Comparison of ENCODE assay signal across 9 mouse cellular contexts in genomic region chr6:77222849-77223638, GRCm38 (mm10). TPM values are rescaled to one million over a fixed set of nuclear protein-coding genes. Genes with fewer than 3 reads are reported as not detected.
DNase-seq lines count a peak whose midpoint lies in the region; ATAC-seq and TF ChIP-seq lines count a peak whose summit lies in the region.
"Had no signal": no experiment of that assay in that cellular context is flagged by ENCODE, and none has a peak within 500 bp of the region (broad histone marks: within the 10 kb centered on the region; RNA-seq: fewer than 3 reads in every experiment).

No protein-coding gene starts in this region.

- no peaks in the 10 kb centered on the region for H3K9me3 ChIP-seq in intestine, postnatal 0 days (ENCODE audit: control insufficient read depth)

- H3K27ac ChIP-seq in intestine, postnatal 0 days (ENCODE audit: low read depth, low read length), result no peak overlapping the region

- H3K4me2 ChIP-seq in intestine, postnatal 0 days (replicated peaks; ENCODE audit: low read depth), result no peak overlapping the region

- no peak overlapping the region for H3K4me3 ChIP-seq in intestine, postnatal 0 days (ENCODE audit: low read depth, low read length)

- no peak for ATAC-seq in intestine, postnatal 0 days

- no peaks in the 10 kb centered on the region for H3K36me3 ChIP-seq in intestine, postnatal 0 days (ENCODE audit: control insufficient read depth, insufficient read depth)

- H3K9ac ChIP-seq in intestine, postnatal 0 days (ENCODE audit: low read depth, low read length), result no peak overlapping the region

- no peaks in the 10 kb centered on the region for H3K4me1 ChIP-seq in intestine, postnatal 0 days (replicated peaks; ENCODE audit: control insufficient read depth, insufficient read depth, low read length)

- 79% methylated on average over 16 of the region's 16 CpGs for WGBS in intestine, postnatal 0 days

- intact Hi-C loops in left cerebral cortex, postnatal 14 days (cut with DNase I), result no loop called here

- no peaks in the 10 kb centered on the region for H3K27me3 ChIP-seq in intestine, postnatal 0 days (replicated peaks; ENCODE audit: control insufficient read depth, insufficient read depth, low read length)

- peak; percentile 50 for DNase-seq in retina, postnatal 1 day
- no peak for DNase-seq in retina, embryonic 14.5 days (ENCODE audit: low spot score)
- DNase-seq in frontal cortex, postnatal 14 days (ENCODE audit: low spot score in 2 of 2), result peak; percentile 52 to 55
- peak; percentile 64 to 79 for DNase-seq in left cerebral cortex, postnatal 14 days (ENCODE audit: low spot score in 2 of 2)
- peak; percentile 4 for DNase-seq in skeletal muscle tissue, adult 2 months (ENCODE audit: low read depth, low spot score)
- DNase-seq in heart, adult 11 months, result no peak
- DNase-seq in ovary, postnatal 14 days (ENCODE audit: low spot score), result no peak

- TF ChIP-seq CTCF in intestine, postnatal 0 days (IDR thresholded peaks at IDR 0.05; ENCODE audit: low read depth), result no peak

RNA-seq across cellular contexts. Expression of gene Lrrtm1, which starts 19.4 kb away (rescaled TPM):
- total RNA-seq in left cerebral cortex, postnatal 14 days (2021), result 10 to 100 TPM; 90.0 to 91.8 TPM
- 1.4 and 1.6 TPM in 2 replicates for polyA plus RNA-seq in intestine, postnatal 0 days (2015; fragmentation: Nextera tagmentation; extraction: Ambion mirVana)
- total RNA-seq: ES-E14 had no signal

Comparison
In these comparisons a context has a peak if more than half of its experiments do, and no peak if none do; other contexts are left out.
1. DNase-seq: peak in retina, postnatal 1 day (single experiment), frontal cortex, postnatal 14 days (2 of 2), left cerebral cortex, postnatal 14 days (2 of 2) and skeletal muscle tissue, adult 2 months (single experiment); none in retina, embryonic 14.5 days (single experiment), heart, adult 11 months (single experiment) and ovary, postnatal 14 days (single experiment).